Mouse (Mus musculus): ENCODE measurements around the gene Tesc. TPM values are rescaled to one million over a fixed set of nuclear protein-coding genes. Genes with fewer than 3 reads are reported as not detected.

Tesc gene
- polyA plus RNA-seq, 1 experiment from 2014 or later, result 6.5 TPM

DNA sequence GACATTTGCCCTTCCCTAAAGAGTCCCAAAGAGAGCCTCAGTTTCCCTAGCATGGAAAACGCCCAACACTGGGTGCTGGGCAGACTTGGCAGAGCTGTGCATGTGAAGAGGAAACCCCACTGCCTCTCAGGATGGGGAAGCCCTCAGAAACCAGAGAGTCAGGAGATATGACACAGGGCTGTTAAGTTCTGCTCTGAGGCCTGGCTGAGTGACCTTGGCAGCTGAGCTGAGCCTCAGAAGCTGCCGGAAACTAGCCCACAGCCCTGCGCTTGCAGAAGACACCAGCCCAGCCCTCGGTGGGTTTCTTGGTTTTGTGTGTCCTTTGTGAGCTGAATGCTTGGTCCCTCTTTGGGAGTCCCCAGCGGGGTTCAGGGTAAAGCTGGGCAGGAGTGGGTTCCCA, 21.4 kb downstream of the Tesc start:
- WGBS, result 84% methylated on average over 5 of the region's 5 CpGs
- H3K9ac ChIP-seq, result no peak overlapping the region
- no peaks in the 10 kb centered on the region for H3K9me3 ChIP-seq
- H3K4me1 ChIP-seq, result no peaks in the 10 kb centered on the region
- H3K27ac ChIP-seq, result no peak overlapping the region
- no peaks in the 10 kb centered on the region for H3K27me3 ChIP-seq (replicated peaks)
- no peak overlapping the region for H3K4me3 ChIP-seq
- H3K4me2 ChIP-seq, result no peak overlapping the region
- ATAC-seq (replicated peaks), result no peak
- H3K36me3 ChIP-seq (replicated peaks), result no peaks in the 10 kb centered on the region

DNA sequence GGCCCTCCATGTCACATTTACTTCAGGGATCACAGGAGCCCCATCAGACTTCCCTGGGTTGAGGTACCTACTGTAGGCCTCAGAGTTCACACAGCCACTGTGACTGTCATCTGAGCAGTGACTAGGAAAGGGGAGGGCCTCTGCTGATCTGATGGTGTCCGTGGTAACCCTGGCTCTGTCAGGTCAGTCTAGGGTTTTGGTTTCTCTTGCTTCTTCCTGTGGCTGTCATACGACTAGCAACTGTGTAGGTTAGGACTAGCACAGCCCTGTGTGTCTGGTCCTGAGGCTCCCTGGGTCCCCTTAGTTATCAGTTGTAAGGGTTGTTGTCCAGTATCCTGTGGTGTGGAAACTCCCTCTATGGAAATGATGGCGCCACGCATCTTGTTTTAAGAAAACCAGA, 23.2 kb downstream of the Tesc start:
- no peaks in the 10 kb centered on the region for H3K27me3 ChIP-seq (replicated peaks)
- no peaks in the 10 kb centered on the region for H3K9me3 ChIP-seq
- no peak overlapping the region for H3K4me2 ChIP-seq
- H3K4me3 ChIP-seq, result no peak overlapping the region
- 82% methylated on average over 4 of the region's 4 CpGs for WGBS
- no peak overlapping the region for H3K9ac ChIP-seq
- no peak overlapping the region for H3K27ac ChIP-seq
- ATAC-seq (replicated peaks), result no peak
- H3K36me3 ChIP-seq (replicated peaks), result no peaks in the 10 kb centered on the region
- no peaks in the 10 kb centered on the region for H3K4me1 ChIP-seq

DNA sequence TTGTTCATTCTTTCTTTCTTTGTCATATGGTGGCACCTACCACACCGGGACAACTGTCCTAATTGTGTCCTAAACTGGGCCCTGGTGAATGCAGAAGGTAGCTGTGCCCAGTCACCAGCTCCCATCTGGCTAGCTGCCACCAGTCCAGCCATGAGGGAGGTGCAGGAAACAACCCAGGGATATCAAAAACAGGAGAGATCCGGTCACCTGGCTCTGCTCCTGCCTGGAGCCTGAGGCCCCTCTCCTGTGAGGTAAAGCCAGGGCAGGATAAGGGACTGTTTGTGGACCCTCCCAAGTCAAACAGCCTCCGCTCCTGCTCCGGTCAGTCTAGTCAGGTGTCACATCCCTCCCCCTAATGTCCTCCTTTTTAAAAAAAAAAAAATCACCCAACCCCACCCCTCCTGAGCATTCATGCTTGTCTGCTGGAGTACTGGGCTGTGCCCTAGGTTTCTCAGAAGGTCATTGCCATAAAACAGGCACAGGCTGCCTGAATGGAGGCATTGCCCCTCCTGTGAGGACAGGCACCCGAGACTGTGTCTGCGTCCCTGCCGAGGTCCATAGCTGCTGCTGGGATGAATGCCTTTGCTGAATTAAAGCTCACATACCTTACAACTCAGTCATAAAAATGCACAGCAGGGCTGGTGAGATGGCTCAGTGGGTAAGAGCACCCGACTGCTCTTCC, 24.6 kb downstream of the Tesc start:
- no peak overlapping the region for H3K4me2 ChIP-seq
- H3K27me3 ChIP-seq (replicated peaks), result no peaks in the 10 kb centered on the region
- 78% methylated on average over 8 of the region's 8 CpGs for whole genome bisulfite sequencing
- no peak for ATAC-seq (replicated peaks)
- H3K27ac ChIP-seq, result no peak overlapping the region
- H3K4me1 ChIP-seq, result no peaks in the 10 kb centered on the region; the same call in 1 of the 2 replicates
- H3K9ac ChIP-seq, result no peak overlapping the region
- no peak overlapping the region for H3K4me3 ChIP-seq
- H3K9me3 ChIP-seq, result no peaks in the 10 kb centered on the region
- H3K36me3 ChIP-seq (replicated peaks), result no peaks in the 10 kb centered on the region

DNA sequence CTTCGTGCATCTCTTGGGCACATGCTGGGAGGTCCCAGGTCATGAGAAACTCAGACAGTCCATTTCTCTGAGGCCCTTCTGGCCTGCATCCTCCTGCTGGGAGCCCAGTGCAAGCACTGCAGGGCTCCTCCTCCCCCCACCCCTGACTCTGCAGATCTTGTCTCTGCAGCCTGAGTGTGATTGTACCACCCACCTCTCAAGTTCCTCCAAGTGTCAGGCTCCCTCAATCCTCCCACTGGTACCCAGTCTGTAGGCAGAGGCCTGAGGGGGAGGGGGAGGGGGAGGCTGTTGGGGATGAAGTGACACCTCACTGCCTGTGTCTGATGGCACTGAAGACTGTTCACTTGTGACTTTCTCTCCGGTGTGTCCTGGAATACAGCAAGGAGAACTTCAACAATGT, 25.7 kb downstream of the Tesc start:
- no peak overlapping the region for H3K9ac ChIP-seq

DNA sequence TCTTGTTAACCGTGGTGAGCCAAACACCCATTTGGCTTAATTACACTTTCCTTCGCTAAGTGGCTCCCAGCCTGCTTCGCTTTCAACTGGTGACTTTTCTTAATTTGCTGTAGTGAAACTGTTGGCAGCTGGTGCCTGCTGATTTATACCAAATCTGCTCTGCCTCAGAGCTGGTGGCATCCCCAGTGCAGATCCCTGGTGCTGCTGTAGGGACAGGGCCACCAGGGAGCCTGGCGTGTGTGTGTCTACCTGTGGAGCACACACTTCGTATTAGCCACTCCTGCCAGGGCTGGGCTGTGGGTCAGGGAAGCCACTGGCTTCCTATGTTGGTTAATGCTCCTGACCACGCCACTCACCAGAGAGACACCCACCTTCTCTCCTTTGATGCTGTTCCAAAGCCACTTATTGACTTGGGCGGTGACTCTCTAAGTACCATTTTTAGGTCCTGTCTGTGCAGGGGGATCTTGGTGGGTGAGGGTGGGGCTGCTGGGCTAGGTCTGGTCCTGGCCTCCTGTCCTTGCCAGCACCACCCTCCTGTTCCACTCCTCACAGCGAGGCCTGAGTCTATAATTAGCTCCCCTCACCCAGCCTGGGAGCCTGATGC, 30.1 kb downstream of the Tesc start:
- Histone ChIP-seq H3K4me2 (no peak overlapping the region), H3K27ac (peak overlapping the region; percentile 18; the same call in 1 of the 2 replicates), H3K4me1 (peaks cover 11% of the 10 kb centered on the region; the same call in 1 of the 2 replicates), H3K27me3 (replicated peaks) (no peaks in the 10 kb centered on the region), H3K36me3 (replicated peaks) (no peaks in the 10 kb centered on the region), H3K9me3 (no peaks in the 10 kb centered on the region), H3K4me3 (no peak overlapping the region), H3K9ac (no peak overlapping the region)
- ATAC-seq (replicated peaks), result no peak; the same call in 1 of the 2 replicates
- 39% methylated on average over 8 of the region's 8 CpGs for WGBS

More for the DNA sequence above, 25.7 kb downstream of the Tesc start:
- H3K36me3 ChIP-seq (replicated peaks), result no peaks in the 10 kb centered on the region
- no peak overlapping the region for H3K4me3 ChIP-seq
- H3K9me3 ChIP-seq, result no peaks in the 10 kb centered on the region
- peaks cover 10% of the 10 kb centered on the region; the same call in 1 of the 2 replicates for H3K4me1 ChIP-seq
- ATAC-seq (replicated peaks), result no peak
- H3K4me2 ChIP-seq, result no peak overlapping the region
- H3K27me3 ChIP-seq (replicated peaks), result no peaks in the 10 kb centered on the region
- H3K27ac ChIP-seq, result no peak overlapping the region
- 91% methylated on average over 2 of the region's 2 CpGs for WGBS

DNA sequence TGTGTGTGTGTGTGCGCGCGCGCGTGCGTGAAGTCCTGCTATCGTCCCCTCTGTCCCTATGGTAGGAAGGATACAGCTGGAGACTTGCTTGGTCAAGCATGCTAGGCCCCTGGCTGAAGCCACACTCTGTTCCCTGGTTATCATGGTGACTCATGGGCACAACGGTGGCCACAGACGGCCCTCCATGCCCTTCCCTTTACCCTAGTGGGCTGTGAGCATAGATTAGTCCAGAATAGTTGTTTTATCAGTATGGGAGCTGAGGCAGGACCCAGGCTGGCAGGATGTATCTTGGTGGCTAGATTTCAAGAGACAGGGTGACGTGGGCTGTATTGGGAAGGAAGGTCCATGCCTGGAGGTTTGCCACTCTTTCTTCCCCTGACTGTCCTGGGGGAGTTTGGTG, 31.3 kb downstream of the Tesc start:
- Histone ChIP-seq H3K4me3 (no peak overlapping the region), H3K36me3 (replicated peaks) (no peaks in the 10 kb centered on the region), H3K9ac (no peak overlapping the region), H3K27me3 (replicated peaks) (no peaks in the 10 kb centered on the region), H3K9me3 (no peaks in the 10 kb centered on the region), H3K4me1 (peaks cover 21% of the 10 kb centered on the region), H3K27ac (no peak overlapping the region), H3K4me2 (no peak overlapping the region)
- ATAC-seq (replicated peaks), result no peak
- WGBS, result 89% methylated on average over 10 of the region's 10 CpGs

DNA sequence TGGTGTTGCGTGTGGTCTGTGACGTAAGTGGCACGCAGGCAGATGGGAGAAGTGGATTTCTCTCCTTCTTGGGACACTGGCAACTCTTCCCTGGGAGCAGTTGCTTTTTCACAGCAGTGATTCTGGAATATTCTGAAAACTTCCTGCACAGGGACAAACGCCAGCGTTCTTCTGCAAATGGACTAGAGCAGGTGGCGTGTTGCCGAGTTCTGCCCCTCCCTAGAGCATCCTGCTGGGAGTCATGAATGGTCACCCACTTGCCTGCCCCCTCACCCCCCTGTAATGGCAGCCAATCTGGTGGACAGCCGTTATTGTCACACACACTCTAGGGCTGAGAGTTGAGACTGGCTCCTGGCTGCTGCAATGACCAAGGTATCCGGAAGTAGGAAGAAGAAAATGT, 32.1 kb downstream of the Tesc start:
- H3K9me3 ChIP-seq, result no peaks in the 10 kb centered on the region
- no peak for ATAC-seq (replicated peaks)
- no peak overlapping the region for H3K27ac ChIP-seq
- WGBS, result 85% methylated on average over 9 of the region's 9 CpGs
- no peak overlapping the region for H3K4me2 ChIP-seq
- peaks cover 29% of the 10 kb centered on the region for H3K4me1 ChIP-seq
- no peaks in the 10 kb centered on the region for H3K36me3 ChIP-seq (replicated peaks)
- H3K9ac ChIP-seq, result no peak overlapping the region
- H3K4me3 ChIP-seq, result no peak overlapping the region
- H3K27me3 ChIP-seq (replicated peaks), result no peaks in the 10 kb centered on the region

DNA sequence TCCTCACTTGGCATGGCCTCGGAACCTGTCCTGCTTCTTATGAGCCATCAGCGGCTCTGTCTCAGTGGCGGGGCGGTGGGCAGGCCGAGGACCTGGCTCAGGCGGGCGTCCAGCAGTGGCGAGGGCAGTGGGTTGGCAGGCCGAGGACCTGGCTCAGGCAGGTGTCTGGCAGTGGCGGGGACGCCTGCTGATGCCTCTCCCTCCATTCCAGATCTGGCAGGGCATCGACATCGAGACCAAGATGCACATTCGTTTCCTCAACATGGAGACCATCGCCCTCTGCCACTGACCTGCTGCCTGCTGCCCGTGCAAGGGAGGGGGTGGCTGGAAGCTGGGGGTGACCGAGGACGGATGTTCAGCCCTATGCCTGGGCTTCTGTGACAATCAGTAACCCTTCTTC, 33.8 kb downstream of the Tesc start:
- H3K36me3 ChIP-seq (replicated peaks), result no peaks in the 10 kb centered on the region
- H3K4me3 ChIP-seq, result no peak overlapping the region
- no peak for ATAC-seq (replicated peaks)
- H3K9ac ChIP-seq, result no peak overlapping the region
- no peak overlapping the region for H3K4me2 ChIP-seq
- H3K27me3 ChIP-seq (replicated peaks), result no peaks in the 10 kb centered on the region
- WGBS, result 92% methylated on average over 18 of the region's 18 CpGs
- H3K4me1 ChIP-seq, result peaks cover 45% of the 10 kb centered on the region
- no peaks in the 10 kb centered on the region for H3K9me3 ChIP-seq
- H3K27ac ChIP-seq, result no peak overlapping the region

DNA sequence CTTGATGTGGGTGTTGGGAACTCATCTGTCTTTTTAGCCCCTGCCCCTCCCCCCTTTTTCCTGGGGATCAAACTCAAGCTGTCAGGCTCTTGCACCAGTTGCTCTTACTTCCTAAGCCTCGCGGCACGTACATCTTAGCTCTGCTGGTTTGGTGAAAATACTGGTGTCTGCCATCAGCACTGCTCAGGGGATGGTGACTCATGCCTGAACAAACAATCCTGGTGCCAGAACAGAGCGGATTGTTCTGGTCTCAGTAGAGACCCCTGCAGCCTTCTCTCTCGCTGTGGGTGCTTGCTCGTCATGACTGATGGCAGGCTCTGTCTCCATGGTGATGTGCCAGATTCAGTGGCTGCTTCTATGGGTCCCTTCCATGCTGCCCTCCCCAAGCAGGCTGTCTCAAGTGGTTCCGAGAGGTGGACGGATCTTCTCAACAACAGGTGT, 35.7 kb downstream of the Tesc start:
- no peak for ATAC-seq (replicated peaks)
- WGBS, result 53% methylated on average over 8 of the region's 8 CpGs
- Histone ChIP-seq H3K4me1 (peaks cover 41% of the 10 kb centered on the region), H3K36me3 (replicated peaks) (no peaks in the 10 kb centered on the region), H3K9ac (no peak overlapping the region; the same call in 1 of the 2 replicates), H3K4me2 (no peak overlapping the region), H3K9me3 (no peaks in the 10 kb centered on the region), H3K27me3 (replicated peaks) (no peaks in the 10 kb centered on the region), H3K27ac (peak overlapping the region; percentile 82), H3K4me3 (no peak overlapping the region)

DNA sequence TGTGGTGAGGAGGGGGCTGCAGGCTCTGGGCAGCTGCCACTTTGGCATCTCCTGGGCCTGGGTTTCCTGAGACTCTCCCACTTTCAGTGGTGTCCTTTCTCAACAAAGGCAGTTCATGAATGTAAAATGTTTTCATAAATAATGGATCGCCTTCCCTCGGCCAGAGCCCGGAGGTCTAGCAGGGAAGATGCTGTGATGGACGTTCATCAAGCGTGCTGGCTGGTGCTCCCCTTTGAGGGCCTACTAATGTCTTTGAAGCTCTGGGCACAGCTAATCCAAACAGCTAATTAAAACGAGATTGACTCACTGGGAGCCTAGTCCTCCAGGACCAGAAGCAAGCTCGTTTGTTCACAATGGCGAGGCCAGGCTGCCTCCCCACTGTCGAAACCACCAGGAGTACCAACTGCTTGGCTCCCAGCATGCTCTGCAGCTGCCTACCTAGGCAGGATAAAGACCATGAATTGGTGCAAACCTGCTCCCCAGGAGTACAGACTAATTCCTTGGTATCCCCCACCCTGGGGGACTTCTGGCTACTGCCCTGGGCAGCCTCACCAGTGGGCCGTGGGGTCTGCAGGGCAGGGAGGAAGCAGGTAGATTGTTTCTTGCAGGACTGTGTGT, 36.9 kb downstream of the Tesc start:
- Histone ChIP-seq H3K36me3 (replicated peaks) (no peaks in the 10 kb centered on the region), H3K9ac (no peak overlapping the region), H3K4me3 (no peak overlapping the region), H3K27ac (peak overlapping the region; percentile 82), H3K27me3 (replicated peaks) (no peaks in the 10 kb centered on the region), H3K4me2 (no peak overlapping the region), H3K4me1 (peaks cover 41% of the 10 kb centered on the region), H3K9me3 (no peaks in the 10 kb centered on the region)
- 11% methylated on average over 10 of the region's 10 CpGs for WGBS
- ATAC-seq (replicated peaks), result peak; percentile 43

DNA sequence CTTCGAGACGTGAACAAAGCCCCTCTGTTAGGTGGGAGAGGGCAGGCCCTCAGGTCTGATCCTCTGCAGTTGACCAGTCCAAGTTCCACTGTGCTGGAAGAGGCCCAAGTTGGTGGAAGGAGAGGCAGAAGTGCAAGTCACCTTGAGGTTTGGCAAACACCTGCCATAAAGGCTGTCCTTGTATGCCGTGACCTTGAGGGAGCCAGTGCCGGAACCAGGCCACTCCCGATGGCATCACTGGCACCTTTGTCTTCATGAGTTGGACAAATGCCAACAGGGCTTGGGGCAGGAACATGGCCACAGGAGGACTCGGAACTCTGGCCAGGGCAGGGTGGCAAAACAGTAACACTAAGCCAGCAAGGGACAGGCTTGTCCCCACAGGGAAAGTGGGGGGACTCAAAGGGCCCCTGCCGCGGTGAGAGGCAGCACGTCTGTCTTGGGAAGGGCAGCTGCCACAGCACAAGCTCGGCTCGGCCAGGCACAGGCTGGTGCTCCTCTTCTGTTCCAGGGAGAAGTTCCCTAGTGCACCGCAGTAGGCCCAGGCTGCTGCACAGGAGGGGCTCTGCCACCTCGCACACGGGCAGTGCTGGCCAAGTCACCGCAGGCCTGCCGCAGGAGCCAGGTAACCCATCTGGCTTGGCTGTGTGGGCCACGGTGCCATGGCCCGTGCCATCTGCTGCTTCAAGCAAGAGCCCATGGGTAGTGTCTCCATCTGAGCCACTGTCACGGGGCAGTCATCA, 38.1 kb downstream of the Tesc start:
- WGBS, result 87% methylated on average over 19 of the region's 19 CpGs
- Histone ChIP-seq H3K4me2 (no peak overlapping the region), H3K4me1 (peaks cover 41% of the 10 kb centered on the region), H3K9me3 (no peaks in the 10 kb centered on the region), H3K36me3 (replicated peaks) (0 out of 2 replicates have a peak, but pooled peaks cover 6% of the 10 kb centered on the region), H3K9ac (no peak overlapping the region), H3K27me3 (replicated peaks) (no peaks in the 10 kb centered on the region), H3K27ac (peak overlapping the region; percentile 82; the same call in 1 of the 2 replicates), H3K4me3 (no peak overlapping the region)
- no peak for ATAC-seq (replicated peaks)

DNA sequence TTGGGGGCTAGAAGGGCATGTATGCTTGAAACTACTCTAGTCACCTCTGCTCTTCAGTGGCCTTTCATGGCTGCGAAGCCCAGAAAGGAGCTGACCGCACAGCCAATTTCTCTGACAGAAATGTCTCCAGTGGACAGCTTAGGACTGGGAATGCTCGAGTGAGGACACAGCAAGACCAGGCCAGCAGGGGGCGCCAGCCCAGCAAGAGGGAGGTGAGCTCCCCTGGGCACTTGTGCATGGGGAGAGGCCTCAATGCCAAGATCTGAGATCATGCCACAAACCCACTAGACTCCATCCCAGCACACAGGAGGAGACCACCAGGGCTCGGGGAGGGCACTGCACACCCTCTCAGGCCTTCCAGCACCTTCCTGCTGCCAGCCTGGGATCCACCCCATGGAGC, 39.3 kb downstream of the Tesc start:
- no peak overlapping the region for H3K4me3 ChIP-seq
- 64% methylated on average over 5 of the region's 5 CpGs for WGBS
- no peaks in the 10 kb centered on the region for H3K9me3 ChIP-seq
- H3K4me2 ChIP-seq, result no peak overlapping the region
- no peak overlapping the region for H3K9ac ChIP-seq
- peaks cover 41% of the 10 kb centered on the region for H3K4me1 ChIP-seq
- no peak for ATAC-seq (replicated peaks)
- 0 out of 2 replicates have a peak, but pooled peaks cover 6% of the 10 kb centered on the region for H3K36me3 ChIP-seq (replicated peaks)
- no peak overlapping the region for H3K27ac ChIP-seq
- H3K27me3 ChIP-seq (replicated peaks), result no peaks in the 10 kb centered on the region

Measured in midbrain, embryonic 15.5 days (tissue).